Mouse (Mus musculus) G1E (cell line): ENCODE data around the gene Gm12185.
"Not testable (repeated sequence)": the region's sequence is repeated elsewhere in the genome, so short reads cannot be mapped to it uniquely, and the experiment has no call there.

Experiments
- CTCF ChIP-seq: IDR thresholded peaks from 2 replicates; pipeline ENCODE4 v1.5.1; 2012; ENCODE audit warnings: low read depth, low read length, inconsistent platforms, mixed read lengths
- GATA1 ChIP-seq: IDR thresholded peaks from 2 replicates; pipeline ENCODE4 v1.6.1; 2012; ENCODE audit warnings: borderline replicate concordance, low read length, inconsistent platforms, mixed read lengths
- TAL1 ChIP-seq: conservative IDR thresholded peaks from 2 replicates; pipeline ENCODE4 v1.6.1; 2012; ENCODE audit warnings: low read depth, low read length, inconsistent platforms, mixed read lengths

GRCm38 (mm10) chr11:48933422-48933821 is 58.6 kb downstream of the Gm12185 start:
- TF ChIP-seq CTCF, GATA1, TAL1: not testable (repeated sequence)
